Mouse (Mus musculus) layer of hippocampus, adult 9-11 months (tissue): ENCODE data around the gene Rnf157.
"Not testable (repeated sequence)": the region's sequence is repeated elsewhere in the genome, so short reads cannot be mapped to it uniquely, and the experiment has no call there.

Source experiments
- DNase-seq: peaks from one replicate; pipeline ENCODE4 v3.0.0; 2022

Rnf157 gene

GRCm38 (mm10) chr11:116376945-116377661 is 35.7 kb downstream of the Rnf157 start:
- DNase-seq = no peak

GRCm38 (mm10) chr11:116371894-116372450 is 40.9 kb downstream of the Rnf157 start:
- no peak for DNase-seq

- no peak for DNase-seq
Observed at GRCm38 (mm10) chr11:116369633-116370032, 43.2 kb downstream of the Rnf157 start.

- no peak for DNase-seq
Observed at GRCm38 (mm10) chr11:116369051-116369450, 43.8 kb downstream of the Rnf157 start.

GRCm38 (mm10) chr11:116368116-116368515 is 44.7 kb downstream of the Rnf157 start:
- DNase-seq = peak; percentile 70

- no peak for DNase-seq
Observed at GRCm38 (mm10) chr11:116366647-116367046, 46.2 kb downstream of the Rnf157 start.

GRCm38 (mm10) chr11:116366124-116366523 is 46.7 kb downstream of the Rnf157 start:
- DNase-seq = no peak

- no peak for DNase-seq
Observed at GRCm38 (mm10) chr11:116365432-116365831, 47.4 kb downstream of the Rnf157 start.

- no peak for DNase-seq
Observed at GRCm38 (mm10) chr11:116362015-116362414, 50.8 kb downstream of the Rnf157 start.

- not testable (repeated sequence) for DNase-seq
Observed at GRCm38 (mm10) chr11:116360915-116361314, 51.9 kb downstream of the Rnf157 start.

- no peak for DNase-seq
Observed at GRCm38 (mm10) chr11:116359652-116360051, 53.2 kb downstream of the Rnf157 start.

GRCm38 (mm10) chr11:116358926-116359637 is 53.8 kb downstream of the Rnf157 start:
- no peak for DNase-seq

- DNase-seq = no peak
Observed at GRCm38 (mm10) chr11:116354521-116354920, 58.3 kb downstream of the Rnf157 start.

- DNase-seq = no peak
Observed at GRCm38 (mm10) chr11:116353535-116353934, 59.3 kb downstream of the Rnf157 start.

- DNase-seq = no peak
Observed at GRCm38 (mm10) chr11:116351294-116351693, 61.5 kb downstream of the Rnf157 start.

- DNase-seq = no peak
Observed at GRCm38 (mm10) chr11:116347955-116348354, 64.9 kb downstream of the Rnf157 start.

- DNase-seq = no peak
Observed at GRCm38 (mm10) chr11:116347012-116347411, 65.8 kb downstream of the Rnf157 start.

- DNase-seq = no peak
Observed at GRCm38 (mm10) chr11:116342069-116342791, 70.6 kb downstream of the Rnf157 start.

GRCm38 (mm10) chr11:116337531-116337930 is 75.3 kb downstream of the Rnf157 start:
- no peak for DNase-seq

- DNase-seq = no peak
Observed at GRCm38 (mm10) chr11:116337000-116337399, 75.8 kb downstream of the Rnf157 start.

- no peak for DNase-seq
Observed at GRCm38 (mm10) chr11:116336393-116336792, 76.4 kb downstream of the Rnf157 start.

GRCm38 (mm10) chr11:116335244-116336036 is 77.4 kb downstream of the Rnf157 start, which contains the start of gene Foxj1:
Gene Foxj1, minus strand, starts transcription at chr11:116335399.
- DNase-seq = peak; percentile 97
